Mouse (Mus musculus) frontal cortex, postnatal 36 days (tissue): ENCODE results near the gene Zfp759.
"Not testable (repeated sequence)": the region's sequence is repeated elsewhere in the genome, so short reads cannot be mapped to it uniquely, and the experiment has no call there.

Experiments
- DNase-seq, 2 experiments: peaks; one replicate each; pipeline ENCODE4 v3.0.0; 2022; ENCODE audit warnings: low spot score in 2 of 2

The Zfp759 gene

DNA sequence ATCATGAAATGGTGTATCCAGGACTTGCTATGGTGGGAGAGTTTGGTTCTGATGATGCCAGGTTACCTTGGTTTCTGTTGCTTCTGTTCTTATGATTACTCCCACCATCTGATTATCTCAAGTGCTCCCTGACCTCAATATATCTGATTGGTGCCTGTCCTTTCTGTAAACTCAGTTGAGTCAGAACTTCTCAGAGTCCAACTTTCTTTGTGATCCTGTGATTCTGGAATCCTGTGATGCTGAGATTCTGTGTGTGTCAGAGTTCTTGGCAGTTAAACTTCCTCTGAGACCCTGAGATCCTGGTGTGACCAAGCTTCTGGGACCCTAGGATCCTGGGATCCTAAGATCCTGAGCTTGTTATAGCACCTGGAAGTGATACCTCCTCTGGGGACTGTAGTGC lies at the start of gene Zfp759:
Zfp759 (plus strand) TSS at position 301 of the 400 bp plus-strand sequence.
- DNase-seq = not testable (repeated sequence)

- no peak for DNase-seq
Measured at GRCm38 (mm10) chr13:67072786-67073185, 48.7 kb upstream of the Zfp759 start.

GRCm38 (mm10) chr13:67077244-67077643 lies 44.2 kb upstream of the Zfp759 start:
- no peak for DNase-seq

GRCm38 (mm10) chr13:67081142-67081713 lies 40.2 kb upstream of the Zfp759 start:
- DNase-seq = peak; percentile 69 to 75

GRCm38 (mm10) chr13:67081946-67082345 lies 39.5 kb upstream of the Zfp759 start:
- DNase-seq = no peak

GRCm38 (mm10) chr13:67090154-67090553 lies 31.3 kb upstream of the Zfp759 start:
- DNase-seq = no peak

GRCm38 (mm10) chr13:67097876-67098275 lies 23.6 kb upstream of the Zfp759 start, which contains the start of gene Zfp708:
Gene Zfp708 (minus strand): TSS chr13:67097976.
- DNase-seq = no peak

- DNase-seq = no peak
Measured at GRCm38 (mm10) chr13:67107681-67108080, 13.8 kb upstream of the Zfp759 start.

- DNase-seq = peak; percentile 89 to 98
Measured at GRCm38 (mm10) chr13:67108194-67108820, 13.2 kb upstream of the Zfp759 start, which contains the start of gene Gm28557. Gene Gm28557 (minus strand): TSS chr13:67108604.

DNA sequence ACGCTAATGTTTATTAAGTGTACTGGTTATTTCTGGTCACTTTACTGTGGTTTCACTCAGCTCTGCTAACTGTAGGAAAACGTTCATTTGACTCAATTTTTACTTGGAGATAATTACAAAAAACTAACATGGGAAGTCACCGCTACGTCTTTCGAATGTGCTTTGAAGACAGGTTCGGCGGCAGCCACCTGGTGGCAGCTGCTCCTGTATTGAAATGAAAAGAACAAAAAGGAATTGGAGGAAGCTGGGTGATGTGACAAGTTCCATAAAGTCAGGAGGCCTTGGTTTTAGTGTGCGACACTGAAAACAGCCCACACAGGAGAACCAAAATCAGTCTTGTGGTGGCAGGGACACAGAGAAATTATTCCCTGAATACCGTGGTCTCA lies 12.6 kb upstream of the Zfp759 start:
- no peak for DNase-seq

GRCm38 (mm10) chr13:67112096-67112495 lies 9.4 kb upstream of the Zfp759 start:
- DNase-seq = peak; percentile 26 to 48

DNA sequence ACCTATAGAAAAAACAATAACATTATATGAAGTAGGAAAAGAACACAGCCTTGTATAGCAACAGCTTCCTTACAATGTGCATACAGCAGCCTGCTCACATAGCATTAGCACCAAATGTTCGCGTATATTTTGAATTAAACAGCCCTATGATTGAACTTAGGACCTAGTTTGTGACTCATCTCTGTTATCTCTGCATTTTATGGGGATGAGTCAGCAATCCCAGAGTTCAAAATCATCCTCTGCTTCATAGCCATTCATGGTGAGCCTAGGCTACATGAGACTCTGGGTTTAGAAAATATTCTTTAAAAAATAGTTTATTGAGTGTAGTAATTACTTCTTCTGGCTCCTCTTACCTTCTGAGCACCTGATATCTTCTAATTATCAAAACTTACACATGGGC lies 8.2 kb upstream of the Zfp759 start:
- DNase-seq = no peak

DNA sequence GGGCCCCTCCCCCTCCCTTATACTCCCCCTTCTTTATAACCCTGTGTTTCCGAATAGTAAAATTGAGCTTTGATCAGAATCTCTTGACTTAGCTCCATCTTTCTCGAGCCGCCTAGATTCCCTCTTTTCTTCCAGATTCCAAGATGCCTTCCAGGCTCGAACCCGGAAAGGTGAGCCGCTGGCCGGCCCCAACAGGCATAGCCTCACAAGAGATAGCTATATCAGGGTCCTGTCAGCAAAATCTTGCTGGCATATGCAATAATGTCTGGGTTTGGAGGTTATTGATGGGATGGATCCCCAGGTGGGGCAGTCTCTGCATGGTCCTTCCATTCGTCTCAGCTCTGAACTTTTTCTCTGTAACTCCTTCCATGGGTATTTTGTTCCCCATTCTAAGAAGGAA lies 5.3 kb upstream of the Zfp759 start, which contains the start of gene Rslcan18:
Rslcan18 (minus strand) TSS at position 101 of the 400 bp plus-strand sequence.
- not testable (repeated sequence) for DNase-seq

- no peak for DNase-seq
Measured at GRCm38 (mm10) chr13:67124460-67124859, 3.0 kb downstream of the Zfp759 start.

DNA sequence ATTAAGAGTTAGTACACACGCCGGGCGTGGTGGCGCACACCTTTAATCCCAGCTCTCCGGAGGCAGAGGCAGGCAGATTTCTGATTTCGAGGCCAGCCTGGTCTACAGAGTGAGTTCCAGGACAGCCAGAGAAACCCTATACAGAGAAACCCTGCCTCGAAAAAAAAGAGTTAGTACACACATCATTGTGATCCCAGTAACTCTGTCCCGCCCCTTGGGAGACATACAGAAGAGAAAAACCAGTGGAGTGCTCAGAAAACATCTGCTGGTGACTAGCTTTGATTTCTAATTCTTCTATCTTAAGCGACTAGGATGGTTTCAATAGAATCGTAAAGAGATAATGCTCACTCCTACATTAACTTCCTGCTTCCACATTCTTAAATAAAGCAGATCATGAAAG lies 6.0 kb downstream of the Zfp759 start:
- DNase-seq = not testable (repeated sequence)

GRCm38 (mm10) chr13:67128038-67128721 lies 6.7 kb downstream of the Zfp759 start:
- DNase-seq = peak; percentile 85 to 95

- DNase-seq = not testable (repeated sequence)
Measured at GRCm38 (mm10) chr13:67166122-67166521, 44.7 kb downstream of the Zfp759 start.

DNA sequence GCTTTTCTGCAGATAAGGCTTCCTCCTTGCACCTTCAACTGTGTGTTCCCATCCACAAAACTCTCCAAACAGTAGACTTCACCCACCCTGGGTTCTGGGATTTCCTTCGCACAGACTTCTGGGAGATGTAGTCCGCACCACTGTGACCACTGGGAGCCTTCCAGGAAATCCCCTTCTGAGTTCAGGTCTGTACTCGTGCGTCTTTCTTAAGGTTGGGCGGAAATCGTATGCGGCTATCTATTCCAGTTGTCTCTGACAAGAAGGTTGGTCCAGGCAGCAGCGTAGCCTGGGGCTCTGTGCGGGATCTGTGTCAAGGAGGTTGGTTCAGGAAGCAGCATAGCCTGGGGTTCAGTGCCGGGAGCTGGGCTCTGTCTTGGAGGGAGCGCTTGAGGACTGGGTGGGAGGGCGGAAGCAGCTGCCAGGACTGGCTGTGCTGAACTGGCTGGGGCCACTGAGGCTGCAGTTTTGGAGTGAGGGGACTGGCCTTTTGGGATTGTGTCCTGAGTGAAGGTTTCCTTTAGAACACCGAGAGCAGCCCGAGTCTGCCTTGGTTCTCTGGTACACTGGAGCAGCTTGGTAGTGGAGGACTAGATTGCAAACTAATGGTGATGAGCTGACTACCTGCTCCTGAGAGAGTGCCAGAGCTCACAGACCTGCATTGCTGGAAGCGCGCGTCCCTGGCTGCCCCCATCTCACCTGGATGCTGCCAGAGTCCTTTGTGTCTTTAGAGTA lies 51.7 kb downstream of the Zfp759 start, which contains the start of gene Rsl1:
Rsl1 (plus strand) TSS at position 192 of the 732 bp plus-strand sequence.
- peak; percentile 71 to 86 for DNase-seq

DNA sequence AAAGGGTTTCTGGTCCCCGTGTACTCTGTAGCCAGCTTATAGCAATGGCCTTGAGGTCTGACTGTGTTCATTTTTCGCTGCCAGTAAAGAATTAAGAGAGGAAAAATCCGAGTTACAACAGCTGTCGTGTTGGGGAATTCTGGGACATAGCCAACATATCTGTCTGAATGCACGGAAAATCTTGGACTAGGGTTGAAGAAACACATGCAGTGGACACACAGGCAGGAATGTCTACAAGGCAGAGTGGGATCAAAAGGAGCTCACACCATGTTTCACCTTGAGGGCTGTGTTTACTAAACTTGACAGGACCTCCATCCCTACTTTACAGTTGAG lies 52.2 kb downstream of the Zfp759 start:
- DNase-seq = peak; percentile 1 to 8
